Mouse (Mus musculus) c-Kit-positive CD71-negative TER-119-negative erythroid progenitor cells, embryonic 14.5 days (primary cell): ENCODE results near the gene Fam53b.
A peak's percentile ranks its signal among the peaks of the same experiment; 100 is the strongest.

Experiments used
- DNase-seq: peaks from one replicate; pipeline ENCODE4 v3.0.0-alpha.2; 2013; ENCODE audit warnings: low read depth

Gene Fam53b

GRCm38 (mm10) chr7:132765629-132766186 is 48.0 kb downstream of the Fam53b start:
- no peak for DNase-seq

DNA sequence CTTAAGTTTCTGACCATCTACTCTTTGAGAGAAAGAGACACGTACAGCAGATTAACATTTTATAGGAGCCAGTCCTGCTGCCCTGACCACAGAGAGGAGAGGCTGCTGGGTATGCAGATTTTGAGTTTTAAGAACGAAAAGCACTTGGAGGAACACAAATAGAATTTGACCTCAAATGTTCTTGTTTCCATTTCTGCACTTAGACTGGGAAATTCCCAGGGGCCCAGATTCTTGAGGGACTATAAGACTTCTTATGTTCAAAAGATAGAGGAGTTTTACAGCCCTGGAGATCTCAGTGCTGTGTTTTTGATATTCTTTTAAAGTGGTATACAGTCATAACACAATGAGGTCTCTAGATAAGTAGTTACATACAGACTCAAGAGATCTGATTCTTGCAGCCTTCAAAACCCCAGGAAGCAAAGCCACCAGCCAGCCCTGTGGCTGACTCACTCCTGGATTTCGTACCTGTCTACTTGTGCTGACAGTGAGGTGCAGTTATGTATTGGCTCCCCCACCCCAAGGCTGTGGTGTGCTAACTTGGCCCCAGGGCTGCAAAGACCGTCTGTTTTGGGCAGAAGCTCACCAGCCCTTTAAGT is 48.7 kb downstream of the Fam53b start:
- no peak for DNase-seq

DNA sequence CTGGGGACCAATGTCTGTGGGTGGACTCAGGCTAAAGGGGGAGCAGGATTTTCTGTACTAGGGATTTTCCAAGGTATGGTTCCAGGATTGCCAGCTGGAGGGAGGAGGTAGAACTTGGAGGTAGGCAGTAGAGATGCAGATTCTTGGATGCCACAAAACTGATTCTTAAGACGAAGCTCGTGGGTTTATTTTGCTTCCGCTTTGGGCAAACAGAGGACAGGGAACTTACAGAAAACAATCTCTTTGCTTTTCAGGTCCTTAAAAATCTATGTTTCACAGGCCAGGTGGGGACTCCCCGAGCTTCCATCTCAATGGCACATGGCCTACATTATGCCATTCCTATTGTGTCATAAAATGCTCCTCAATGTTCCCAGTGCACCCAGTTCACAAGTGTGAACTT is 49.4 kb downstream of the Fam53b start:
- no peak for DNase-seq

DNA sequence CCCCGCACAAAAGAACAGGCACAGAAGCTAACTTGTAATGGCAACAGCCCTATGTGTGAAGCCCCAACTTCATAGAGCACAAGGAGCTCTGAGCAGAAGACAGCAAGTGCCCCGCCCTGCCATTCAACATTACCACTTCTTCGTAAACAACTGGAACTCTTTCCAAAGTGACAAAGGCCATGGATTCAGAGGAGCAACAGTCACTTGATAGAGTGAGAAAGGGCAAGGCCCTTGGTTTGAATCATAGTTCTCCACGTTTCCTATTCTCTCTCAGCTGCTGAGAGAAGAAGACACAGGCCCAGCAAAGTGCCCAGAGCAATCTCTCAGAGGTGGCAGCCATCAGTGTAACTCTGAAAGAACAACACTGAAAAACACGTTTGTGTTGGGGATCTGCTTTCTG is 49.8 kb downstream of the Fam53b start:
- DNase-seq, result no peak

GRCm38 (mm10) chr7:132763351-132763750 is 50.3 kb downstream of the Fam53b start:
- DNase-seq, result no peak

GRCm38 (mm10) chr7:132761409-132761808 is 52.3 kb downstream of the Fam53b start:
- DNase-seq, result no peak

DNA sequence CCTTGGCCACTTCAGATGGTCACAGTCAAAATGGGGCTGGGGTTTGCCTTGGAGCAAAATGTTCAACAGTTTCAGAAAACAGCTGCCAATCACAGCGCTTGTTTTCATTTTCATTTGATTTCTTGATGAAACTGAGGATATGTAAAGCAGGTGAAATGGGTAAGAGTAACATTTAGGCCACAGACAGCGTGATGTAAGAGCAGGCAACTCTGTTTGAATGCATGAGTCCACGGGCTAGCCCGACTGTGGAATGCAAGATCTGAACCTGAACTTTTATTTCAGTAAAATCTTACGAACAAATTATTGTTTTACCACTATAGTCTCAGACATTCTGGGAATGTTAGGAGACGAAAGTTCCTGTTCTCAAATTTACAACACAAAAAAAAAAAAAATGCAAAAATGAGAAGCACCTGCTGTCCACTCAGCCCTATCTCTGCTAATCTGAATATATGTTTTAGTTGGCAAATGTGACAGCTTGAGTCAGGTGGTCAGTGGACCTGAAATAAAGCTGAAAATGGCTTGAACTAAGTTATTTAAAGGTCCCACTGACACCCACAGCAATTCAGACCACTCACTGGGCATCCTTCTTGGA is 53.0 kb downstream of the Fam53b start:
- no peak for DNase-seq

- no peak for DNase-seq
These were observed 53.8 kb downstream of the Fam53b start for GRCm38 (mm10) chr7:132759926-132760325.

DNA sequence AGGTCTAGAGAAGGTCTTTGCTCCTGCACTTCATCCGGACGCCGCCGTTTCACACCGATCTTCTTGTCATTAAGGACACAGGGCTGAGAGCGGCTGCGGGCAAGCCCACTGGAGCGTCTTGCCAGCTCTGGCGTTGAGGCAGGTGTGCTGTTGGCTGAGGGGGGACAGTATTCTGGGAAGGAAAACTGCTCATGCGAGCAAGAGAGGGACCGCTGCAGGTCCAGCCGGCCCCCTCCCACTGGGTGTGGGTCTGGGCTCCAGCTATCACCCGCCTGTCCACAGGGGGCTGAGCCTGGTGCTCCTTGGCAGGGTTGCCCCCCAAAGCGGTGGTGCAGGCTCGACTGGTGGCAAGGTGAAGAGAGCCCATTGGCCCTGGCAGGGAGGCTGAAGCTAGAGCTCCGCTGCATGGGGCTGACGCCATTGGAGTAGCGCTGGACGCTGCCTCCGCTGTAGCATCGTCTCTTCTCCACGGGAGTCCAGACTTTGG is 54.2 kb downstream of the Fam53b start:
- DNase-seq, result no peak

DNA sequence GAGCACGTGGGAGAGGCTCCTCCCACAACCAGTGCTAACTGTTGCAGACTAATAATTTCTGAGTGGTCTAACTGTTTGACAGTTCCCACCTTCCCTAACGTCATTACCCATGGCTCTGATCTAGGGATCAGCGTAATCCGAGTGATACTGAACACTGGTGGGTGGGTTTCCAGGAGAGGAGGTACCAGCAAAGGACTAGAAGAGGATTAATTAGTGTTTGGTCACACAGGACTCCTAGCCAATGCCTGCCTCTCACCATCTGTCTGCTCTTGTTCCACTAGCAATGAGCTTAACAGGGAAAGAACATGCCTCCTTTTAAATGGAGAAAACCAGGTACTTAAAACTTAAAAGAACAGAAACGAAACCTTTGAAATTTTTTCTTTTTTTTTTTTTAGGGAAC is 54.8 kb downstream of the Fam53b start:
- no peak for DNase-seq

DNA sequence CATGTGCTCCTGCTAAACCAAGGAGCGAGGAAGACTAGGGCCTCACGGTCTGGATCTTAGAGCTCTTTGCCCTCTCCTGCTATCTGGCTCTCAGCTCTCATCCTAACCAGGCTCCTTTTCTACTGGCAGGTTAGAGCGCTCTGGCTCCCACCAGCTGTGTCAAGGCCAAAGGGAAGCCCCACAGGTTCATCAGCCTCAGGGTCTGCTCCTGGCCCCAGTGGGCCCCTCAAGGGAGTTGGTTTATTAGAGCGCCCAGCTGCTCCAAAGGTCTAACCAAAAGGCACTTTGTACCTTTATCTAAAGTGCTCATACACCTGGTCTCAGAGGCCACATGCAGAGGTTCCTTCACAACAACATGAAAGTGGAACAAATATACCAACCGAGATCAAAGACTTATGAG is 57.4 kb downstream of the Fam53b start:
- DNase-seq, result no peak

DNA sequence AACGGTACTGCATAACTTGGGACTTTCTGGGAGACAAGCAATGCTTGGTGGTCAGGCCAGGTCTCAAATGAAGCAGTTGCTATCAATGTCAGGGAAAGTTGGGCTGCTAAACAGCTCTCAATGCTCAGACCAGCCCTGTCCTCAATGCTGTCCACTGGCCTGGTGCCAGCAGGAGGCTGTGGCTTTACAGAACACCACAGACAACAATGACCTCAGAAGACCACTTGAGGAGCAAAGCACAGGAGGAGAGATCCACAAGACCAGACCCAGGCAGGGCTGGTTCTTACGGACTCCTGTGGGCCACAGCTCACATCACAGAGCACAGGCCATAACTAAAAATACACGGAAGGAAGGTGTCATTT is 59.3 kb downstream of the Fam53b start:
- DNase-seq, result no peak

DNA sequence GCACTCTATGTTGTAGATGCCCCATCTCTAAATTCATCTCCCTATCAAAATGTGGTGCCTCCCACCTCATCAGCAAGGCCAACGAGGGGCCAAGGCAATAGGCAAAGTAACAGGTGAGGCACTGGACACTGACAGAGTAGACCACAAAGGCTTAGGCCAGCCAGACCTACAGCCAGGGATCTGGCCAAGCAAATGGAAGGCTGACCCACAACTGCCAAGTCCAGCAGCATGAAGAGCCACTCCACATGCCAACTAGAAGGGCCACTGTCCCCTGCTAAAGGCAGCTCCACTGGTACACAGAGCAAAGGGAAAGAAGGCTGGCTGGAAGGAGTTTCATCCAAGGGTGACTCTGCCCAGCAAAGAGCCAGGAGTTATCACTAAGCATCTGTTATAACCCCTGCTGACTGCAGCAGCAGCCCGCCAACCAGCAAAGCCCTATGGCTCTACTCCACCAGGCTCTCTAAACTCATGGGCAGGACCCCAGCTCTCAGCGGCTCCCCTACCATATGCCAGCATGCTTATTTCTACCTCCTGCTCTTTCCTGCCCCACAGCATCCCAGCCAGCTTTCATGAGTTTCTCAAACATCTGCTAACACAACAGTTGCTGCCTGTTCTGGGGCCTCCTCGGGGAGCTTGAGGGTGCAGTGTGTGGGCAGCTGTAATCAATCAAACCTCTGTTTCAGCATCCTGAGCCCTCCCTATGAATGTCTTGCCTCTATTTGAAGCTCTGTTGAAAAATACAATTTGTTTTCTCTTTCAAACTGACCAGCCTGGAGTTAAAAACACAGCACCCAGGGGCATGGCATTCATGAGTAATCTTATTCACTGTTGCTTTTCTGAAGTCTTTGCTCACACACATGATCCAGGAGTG is 59.9 kb downstream of the Fam53b start:
- no peak for DNase-seq

DNA sequence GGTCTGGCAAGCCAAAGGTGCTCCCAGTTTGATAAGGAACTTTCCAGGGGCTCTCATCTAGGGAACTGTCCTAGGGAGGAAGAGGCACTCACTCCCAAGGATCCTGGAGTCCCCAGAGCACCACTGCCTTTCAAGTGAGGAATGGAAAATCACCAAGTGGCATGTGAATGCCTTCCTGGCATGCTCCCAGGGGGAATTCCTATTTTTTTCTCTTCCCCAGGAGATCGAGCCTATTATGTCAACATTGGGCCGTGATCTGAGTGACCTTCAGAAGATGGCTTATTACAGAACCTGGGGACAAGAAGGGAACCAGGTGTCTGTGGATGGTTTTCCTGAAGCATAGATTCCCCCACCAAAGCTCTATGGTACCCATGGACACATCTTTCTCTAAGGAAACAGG is 62.0 kb downstream of the Fam53b start:
- no peak for DNase-seq

GRCm38 (mm10) chr7:132749504-132749903 is 64.2 kb downstream of the Fam53b start:
- DNase-seq, result no peak

- DNase-seq, result no peak
These were observed 65.5 kb downstream of the Fam53b start for GRCm38 (mm10) chr7:132748076-132748769.

DNA sequence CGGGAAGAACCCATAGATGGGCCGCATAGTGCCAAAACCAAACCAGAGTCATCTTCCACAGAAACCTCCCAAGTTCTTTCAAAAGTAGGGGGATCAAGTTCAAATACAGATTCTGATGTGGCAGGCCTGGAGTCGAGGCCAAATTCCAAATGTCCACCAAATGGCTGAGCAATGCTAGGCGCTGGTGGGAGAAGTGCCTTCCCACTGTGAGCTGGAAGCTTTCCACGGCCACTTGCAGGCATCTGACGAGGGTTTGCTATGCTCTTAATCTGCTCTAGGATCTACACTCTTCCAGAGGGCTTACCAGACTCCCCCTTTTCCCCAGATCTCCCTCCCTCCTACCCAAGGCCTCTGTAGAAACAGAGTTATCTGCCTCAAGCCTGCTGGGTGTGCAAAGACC is 66.6 kb downstream of the Fam53b start:
- no peak for DNase-seq

- DNase-seq, result no peak
These were observed 70.8 kb downstream of the Fam53b start for GRCm38 (mm10) chr7:132742912-132743311.

GRCm38 (mm10) chr7:132739829-132740228 is 73.9 kb downstream of the Fam53b start:
- no peak for DNase-seq

GRCm38 (mm10) chr7:132738844-132739243 is 74.8 kb downstream of the Fam53b start:
- DNase-seq, result no peak

DNA sequence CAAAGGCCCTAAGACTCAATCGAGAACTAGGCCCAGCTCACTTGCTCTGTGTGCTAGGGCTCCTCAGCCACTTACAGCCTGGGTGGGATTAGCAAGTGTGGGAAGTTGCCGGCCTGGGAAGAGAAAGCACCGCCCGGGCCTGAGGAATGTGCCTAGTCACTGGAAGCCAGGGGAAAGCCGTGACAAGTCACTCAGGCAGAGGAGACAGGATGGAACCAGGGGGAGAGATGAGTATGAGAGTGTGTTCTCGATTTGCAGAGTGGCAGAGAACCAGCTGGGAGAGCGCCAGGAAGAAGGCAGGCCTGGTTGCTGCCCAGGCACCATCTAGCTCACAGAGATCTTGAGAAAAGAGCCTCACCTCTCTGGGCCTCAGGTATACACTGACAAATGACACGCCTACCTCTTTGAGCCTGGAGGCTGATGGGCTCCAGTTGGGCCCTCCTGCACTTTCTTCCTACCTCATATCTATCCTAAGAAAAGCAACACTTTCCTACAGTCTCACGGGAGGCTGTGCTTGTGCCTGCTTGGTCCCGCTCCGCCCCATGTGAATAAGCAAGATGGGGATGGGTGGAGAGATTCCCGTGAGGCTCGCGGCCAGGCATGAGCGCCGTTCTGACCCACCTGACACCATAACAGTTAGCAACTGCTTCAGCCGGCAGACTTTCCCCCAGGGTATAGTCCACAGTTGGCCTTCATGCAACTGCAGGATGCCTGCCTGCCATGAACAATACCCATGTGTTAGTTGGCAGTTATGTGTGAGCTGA is 77.4 kb downstream of the Fam53b start:
- no peak for DNase-seq

DNA sequence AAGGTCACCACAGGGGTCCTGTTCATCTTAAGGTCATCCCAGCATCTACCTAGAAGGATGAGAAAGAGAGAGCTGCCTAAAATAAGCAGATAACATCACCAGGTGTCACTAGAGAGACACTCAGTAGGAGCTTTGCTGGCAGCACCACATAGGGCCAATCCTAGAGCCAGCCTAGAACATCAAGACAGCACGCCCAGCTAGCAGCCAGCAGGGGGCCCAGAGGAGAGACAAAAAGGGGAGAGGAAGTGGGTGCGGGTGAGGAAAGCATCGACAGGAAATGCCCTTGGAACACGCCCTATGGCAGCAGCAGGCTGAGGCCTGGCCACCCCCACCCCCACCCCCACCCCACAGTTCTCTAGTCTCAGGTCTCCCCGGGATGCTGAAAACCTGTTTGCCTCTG is 78.5 kb downstream of the Fam53b start:
- peak; percentile 88 for DNase-seq
